Mouse (Mus musculus) lung, postnatal 0 days (tissue): ENCODE data around the gene Trim62. TPM values are rescaled to one million over a fixed set of nuclear protein-coding genes. Genes with fewer than 3 reads are reported as not detected.

ENCODE experiments used
- ATAC-seq: fragments of 200-750 bp; cut with Nextera tagmentation; 2 replicates; pipeline ENCODE4 v1.8.0; 2017; ENCODE audit warnings: moderate library complexity
- DNase-seq: peaks from one replicate; pipeline ENCODE4 v3.0.0-alpha.2; 2016; ENCODE audit warnings: low spot score
- H3K27ac ChIP-seq: fragments of 300-500 bp; sonication (generic); 2 replicates; pipeline ENCODE4 v1.5.1; 2014; ENCODE audit warnings: antibody characterized with exemption, mild to moderate bottlenecking, low read length, mixed read lengths
- H3K27me3 ChIP-seq: fragments of 300-500 bp; sonication (generic); replicated peaks from 2 replicates; pipeline ENCODE4 v1.6.1; 2014; ENCODE audit warnings: low read length, mixed read lengths; ENCODE audit not compliant: insufficient read depth
- H3K36me3 ChIP-seq: fragments of 300-500 bp; sonication (generic); 2 replicates; pipeline ENCODE4 v1.6.1; 2014; ENCODE audit warnings: low read length, mixed read lengths; ENCODE audit not compliant: insufficient read depth
- H3K4me1 ChIP-seq: fragments of 300-500 bp; sonication (generic); 2 replicates; pipeline ENCODE4 v1.6.1; 2014; ENCODE audit warnings: antibody characterized with exemption, low read depth, low read length, mixed read lengths; ENCODE audit not compliant: insufficient read depth
- H3K4me2 ChIP-seq: fragments of 300-500 bp; sonication (generic); replicated peaks from 2 replicates; pipeline ENCODE4 v1.6.1; 2014; ENCODE audit warnings: low read depth, mild to moderate bottlenecking, low read length, moderate library complexity, mixed read lengths
- H3K4me3 ChIP-seq: fragments of 300-500 bp; sonication (generic); 2 replicates; pipeline ENCODE4 v1.5.1; 2014; ENCODE audit warnings: low read depth, low read length
- H3K9ac ChIP-seq: fragments of 300-500 bp; sonication (generic); replicated peaks from 2 replicates; pipeline ENCODE4 v1.6.1; 2014; ENCODE audit warnings: low read depth, mild to moderate bottlenecking
- H3K9me3 ChIP-seq: fragments of 300-500 bp; sonication (generic); 2 replicates; pipeline ENCODE4 v1.6.1; 2016; ENCODE audit warnings: low read length, mixed read lengths
- CTCF ChIP-seq: IDR thresholded peaks from 2 replicates; pipeline ENCODE4 v1.5.1; 2016; ENCODE audit warnings: antibody characterized with exemption, mild to moderate bottlenecking
- EP300 ChIP-seq: IDR thresholded peaks from 2 replicates; pipeline ENCODE4 v1.6.1; 2016; ENCODE audit warnings: antibody characterized with exemption, mild to moderate bottlenecking, control low read depth
- WGBS: fragments of 180-500 bp; shearing (Covaris S2); extraction: QIAGEN DNeasy Blood & Tissue Kit; methylation state at CpG from one replicate; pipeline ENCODE4 v1.1.7; 2014; 5-methylcytosine and 5-hydroxymethylcytosine counted together
- polyA plus RNA-seq: library from polyadenylated mRNA; unstranded; fragments of >200 nt; fragmentation: Nextera tagmentation; extraction: Ambion mirVana; gene quantifications from 2 replicates; pipeline ENCODE4 v1.2.1, GENCODE M21; 2015

Gene Trim62
- polyA plus RNA-seq, 1 experiment from 2014 or later: 3.3 TPM

GRCm38 (mm10) chr4:128946736-128947135 is 63.4 kb downstream of the Trim62 start:
- DNase-seq: no peak
- Histone ChIP-seq H3K9ac (no peak overlapping the region), H3K4me1 (no peaks in the 10 kb centered on the region; the same call in 1 of the 2 replicates), H3K4me2 (no peak overlapping the region), H3K27ac (no peak overlapping the region), H3K36me3 (no peaks in the 10 kb centered on the region), H3K4me3 (no peak overlapping the region), H3K27me3 (no peaks in the 10 kb centered on the region), H3K9me3 (no peaks in the 10 kb centered on the region)
- TF ChIP-seq CTCF: no peak
- ATAC-seq: no peak
- WGBS: 79% methylated on average over 9 of the region's 9 CpGs

- H3K27ac ChIP-seq: no peak overlapping the region
- H3K9ac ChIP-seq: no peak overlapping the region
- H3K4me3 ChIP-seq: no peak overlapping the region
- WGBS: 18% methylated on average over 18 of the region's 18 CpGs
- H3K9me3 ChIP-seq: no peaks in the 10 kb centered on the region
- 0 out of 2 replicates have a peak overlapping the region, but pooled peaks have one; percentile 1 for H3K4me2 ChIP-seq
- no peaks in the 10 kb centered on the region; the same call in 1 of the 2 replicates for H3K4me1 ChIP-seq
- TF ChIP-seq EP300 (no peak), CTCF (no peak)
- no peaks in the 10 kb centered on the region for H3K27me3 ChIP-seq
- ATAC-seq (peak; percentile 24; the same call in 1 of the 2 replicates), DNase-seq (no peak)
- H3K36me3 ChIP-seq: no peaks in the 10 kb centered on the region
These were observed 64.0 kb downstream of the Trim62 start for GRCm38 (mm10) chr4:128947326-128947933.

- Histone ChIP-seq H3K4me1 (no peaks in the 10 kb centered on the region; the same call in 1 of the 2 replicates), H3K9me3 (no peaks in the 10 kb centered on the region), H3K36me3 (no peaks in the 10 kb centered on the region), H3K9ac (no peak overlapping the region), H3K27ac (no peak overlapping the region), H3K27me3 (no peaks in the 10 kb centered on the region), H3K4me3 (no peak overlapping the region), H3K4me2 (no peak overlapping the region)
- TF ChIP-seq EP300 (no peak), CTCF (peak; percentile 80)
- ATAC-seq (peak; percentile 11; the same call in 1 of the 2 replicates), DNase-seq (peak; percentile 57)
- 33% methylated on average over 6 of the region's 6 CpGs for WGBS
These were observed 64.8 kb downstream of the Trim62 start for GRCm38 (mm10) chr4:128948137-128948674.

- Histone ChIP-seq H3K36me3 (no peaks in the 10 kb centered on the region), H3K9me3 (no peaks in the 10 kb centered on the region), H3K27me3 (no peaks in the 10 kb centered on the region), H3K4me2 (no peak overlapping the region), H3K4me1 (no peaks in the 10 kb centered on the region; the same call in 1 of the 2 replicates), H3K4me3 (no peak overlapping the region), H3K27ac (no peak overlapping the region), H3K9ac (no peak overlapping the region)
- WGBS: 41% methylated on average over 14 of the region's 15 CpGs
- ATAC-seq (0 out of 2 replicates have a peak, but pooled peaks have one; percentile 22), DNase-seq (no peak)
- TF ChIP-seq EP300 (no peak), CTCF (no peak)
These were observed 66.2 kb downstream of the Trim62 start for GRCm38 (mm10) chr4:128949470-128950005.

- Histone ChIP-seq H3K9ac (no peak overlapping the region), H3K27me3 (no peaks in the 10 kb centered on the region), H3K27ac (no peak overlapping the region), H3K9me3 (no peaks in the 10 kb centered on the region), H3K4me2 (no peak overlapping the region), H3K4me1 (no peaks in the 10 kb centered on the region; the same call in 1 of the 2 replicates), H3K4me3 (no peak overlapping the region), H3K36me3 (no peaks in the 10 kb centered on the region)
- 51% methylated on average over 5 of the region's 5 CpGs for WGBS
- peak; percentile 33 for DNase-seq
- no peak for TF ChIP-seq EP300
- no peak for TF ChIP-seq CTCF
- peak; percentile 21; the same call in 1 of the 2 replicates for ATAC-seq
These were observed 67.1 kb downstream of the Trim62 start for GRCm38 (mm10) chr4:128950461-128950860.

- TF ChIP-seq EP300 (no peak), CTCF (no peak)
- Histone ChIP-seq H3K27me3 (no peaks in the 10 kb centered on the region), H3K4me1 (peaks cover 5% of the 10 kb centered on the region; the same call in 1 of the 2 replicates), H3K27ac (no peak overlapping the region), H3K9ac (no peak overlapping the region), H3K4me3 (no peak overlapping the region), H3K36me3 (no peaks in the 10 kb centered on the region), H3K9me3 (no peaks in the 10 kb centered on the region), H3K4me2 (no peak overlapping the region)
- WGBS: 93% methylated on average over 5 of the region's 5 CpGs
- DNase-seq (no peak), ATAC-seq (no peak)
These were observed 70.5 kb downstream of the Trim62 start for GRCm38 (mm10) chr4:128953851-128954250.
